Mouse (Mus musculus) T-helper 2 cell (primary cell): ENCODE data around the gene Abhd17c.

Experiments
- in situ Hi-C: fragments of 300-600 bp; cut with MboI, MseI; formaldehyde crosslinking; loops from one replicate; pipeline ENCODE4 v1.15.1; 2025; ENCODE audit warnings: high pct_unique_total_duplicates

Abhd17c gene

GRCm38 (mm10) chr7:84151001-84151959, at the start of gene Abhd17c:
Gene Abhd17c (minus strand): TSS chr7:84151893.
- in situ Hi-C loops: loop anchor here (25.0 kb wide), 1 partner anchor 1789 kb away; no protein-coding TSS in a partner anchor

- in situ Hi-C loops: no loop called here
Measured at GRCm38 (mm10) chr7:84197208-84197860, 45.6 kb upstream of the Abhd17c start.

GRCm38 (mm10) chr7:84196221-84196620, 44.5 kb upstream of the Abhd17c start:
- in situ Hi-C loops: no loop called here

GRCm38 (mm10) chr7:84192256-84192655, 40.6 kb upstream of the Abhd17c start:
- in situ Hi-C loops: no loop called here

GRCm38 (mm10) chr7:84191476-84191875, 39.8 kb upstream of the Abhd17c start:
- in situ Hi-C loops: no loop called here

- in situ Hi-C loops: no loop called here
Measured at GRCm38 (mm10) chr7:84188196-84188595, 36.5 kb upstream of the Abhd17c start.

- in situ Hi-C loops: no loop called here
Measured at GRCm38 (mm10) chr7:84185196-84185595, 33.5 kb upstream of the Abhd17c start.

- in situ Hi-C loops: no loop called here
Measured at GRCm38 (mm10) chr7:84184703-84185102, 33.0 kb upstream of the Abhd17c start.

- in situ Hi-C loops: loop anchor here (5.0 to 10.0 kb wide), 2 partner anchors 408 to 534 kb away; no protein-coding TSS in a partner anchor
Measured at GRCm38 (mm10) chr7:84178809-84179208, 27.1 kb upstream of the Abhd17c start.

- in situ Hi-C loops: loop anchor here (5.0 to 25.0 kb wide), 3 partner anchors 412 to 1813 kb away; no protein-coding TSS in a partner anchor
Measured at GRCm38 (mm10) chr7:84174655-84175448, 23.2 kb upstream of the Abhd17c start.

- in situ Hi-C loops: loop anchor here (10.0 to 25.0 kb wide), 2 partner anchors 529 to 1811 kb away; no protein-coding TSS in a partner anchor
Measured at GRCm38 (mm10) chr7:84173394-84173793, 21.7 kb upstream of the Abhd17c start.

- in situ Hi-C loops: loop anchor here (10.0 to 25.0 kb wide), 2 partner anchors 526 to 1809 kb away; no protein-coding TSS in a partner anchor
Measured at GRCm38 (mm10) chr7:84171177-84171787, 19.6 kb upstream of the Abhd17c start.

- in situ Hi-C loops: loop anchor here (25.0 kb wide), 1 partner anchor 1806 kb away; no protein-coding TSS in a partner anchor
Measured at GRCm38 (mm10) chr7:84168355-84168754, 16.7 kb upstream of the Abhd17c start.

- in situ Hi-C loops: loop anchor here (25.0 kb wide), 1 partner anchor 1805 kb away; no protein-coding TSS in a partner anchor
Measured at GRCm38 (mm10) chr7:84166721-84167419, 15.2 kb upstream of the Abhd17c start.

GRCm38 (mm10) chr7:84166007-84166406, 14.3 kb upstream of the Abhd17c start:
- in situ Hi-C loops: loop anchor here (25.0 kb wide), 1 partner anchor 1804 kb away; no protein-coding TSS in a partner anchor

- in situ Hi-C loops: loop anchor here (25.0 kb wide), 1 partner anchor 1803 kb away; no protein-coding TSS in a partner anchor
Measured at GRCm38 (mm10) chr7:84165288-84165687, 13.6 kb upstream of the Abhd17c start.

GRCm38 (mm10) chr7:84164880-84165279, 13.2 kb upstream of the Abhd17c start:
- in situ Hi-C loops: loop anchor here (25.0 kb wide), 1 partner anchor 1803 kb away; no protein-coding TSS in a partner anchor

- in situ Hi-C loops: loop anchor here (25.0 kb wide), 1 partner anchor 1802 kb away; no protein-coding TSS in a partner anchor
Measured at GRCm38 (mm10) chr7:84164419-84164818, 12.7 kb upstream of the Abhd17c start.

- in situ Hi-C loops: loop anchor here (25.0 kb wide), 1 partner anchor 1801 kb away; no protein-coding TSS in a partner anchor
Measured at GRCm38 (mm10) chr7:84163585-84163984, 11.9 kb upstream of the Abhd17c start.

- in situ Hi-C loops: loop anchor here (5.0 to 25.0 kb wide), 2 partner anchors 262 to 1797 kb away; no protein-coding TSS in a partner anchor
Measured at GRCm38 (mm10) chr7:84159414-84159813, 7.7 kb upstream of the Abhd17c start.
